Mouse (Mus musculus): Measurements from ENCODE around the gene Rasal1.

DNA sequence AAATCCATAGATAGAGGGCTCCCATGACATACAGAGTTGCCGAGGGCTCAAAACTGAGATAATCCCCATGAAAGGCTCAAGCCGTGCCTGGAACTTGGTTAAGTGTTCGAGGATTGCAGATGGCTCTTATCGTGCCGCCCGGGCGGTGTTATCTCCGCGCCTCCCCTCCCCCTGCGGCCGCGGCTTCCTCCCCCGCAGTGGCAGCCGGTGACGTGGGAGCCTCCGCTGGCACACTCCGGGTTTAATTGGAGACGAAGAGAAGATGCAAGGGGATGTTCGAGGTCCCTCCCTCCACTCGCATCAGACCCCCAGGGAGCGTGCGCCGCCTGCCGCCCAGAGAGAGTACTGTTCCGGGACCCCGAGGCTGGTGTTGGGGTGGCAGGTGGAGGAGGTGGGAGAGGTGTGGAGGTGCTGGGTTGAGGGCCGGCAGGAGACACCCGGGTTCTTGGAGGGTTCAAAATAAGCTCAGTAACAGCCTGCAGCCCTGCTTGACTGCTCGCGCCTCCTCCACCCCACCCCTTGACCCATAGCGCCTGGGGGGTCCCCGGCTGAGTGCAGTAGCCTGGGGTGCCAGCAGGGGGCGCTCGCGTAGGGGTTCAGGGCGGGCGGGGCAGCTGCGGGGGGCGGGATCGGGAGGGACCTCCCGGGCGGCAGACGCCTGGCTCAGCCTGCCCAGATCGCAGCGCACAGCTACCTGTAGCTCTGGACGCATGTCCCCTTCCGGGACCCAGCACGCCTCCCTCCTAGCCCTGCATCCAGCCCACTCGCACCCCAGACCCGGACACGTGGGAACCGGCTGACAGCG lies at the start of gene Rasal1:
- TF ChIP-seq GATA1 (IDR thresholded peaks at IDR 0.05; ENCODE audit: low read length) (no peak), TAL1 (IDR thresholded peaks at IDR 0.05; ENCODE audit: low read length) (no peak)

All from erythroblast, embryonic 14.5 days (primary cell).